Mouse (Mus musculus) layer of hippocampus, adult 9-10 months (tissue): ENCODE measurements around the gene Spsb1.

Source experiments
- DNase-seq: peaks from one replicate; pipeline ENCODE4 v3.0.0; 2022; ENCODE audit warnings: low spot score

Spsb1 gene

GRCm38 (mm10) chr4:149855892-149856807, 98.7 kb downstream of the Spsb1 start:
- no peak for DNase-seq

GRCm38 (mm10) chr4:149855180-149855891, 99.5 kb downstream of the Spsb1 start:
- DNase-seq = no peak

GRCm38 (mm10) chr4:149854770-149855169, 100.1 kb downstream of the Spsb1 start:
- DNase-seq = no peak

- no peak for DNase-seq
These were observed 100.5 kb downstream of the Spsb1 start for GRCm38 (mm10) chr4:149854301-149854708.

GRCm38 (mm10) chr4:149853698-149854284, 101.1 kb downstream of the Spsb1 start:
- DNase-seq = no peak

GRCm38 (mm10) chr4:149851554-149851953, 103.3 kb downstream of the Spsb1 start:
- no peak for DNase-seq

GRCm38 (mm10) chr4:149850674-149851073, 104.2 kb downstream of the Spsb1 start:
- DNase-seq = no peak

- DNase-seq = no peak
These were observed 104.8 kb downstream of the Spsb1 start for GRCm38 (mm10) chr4:149850045-149850444.

GRCm38 (mm10) chr4:149849035-149849434, 105.8 kb downstream of the Spsb1 start:
- no peak for DNase-seq

- DNase-seq = no peak
These were observed 107.8 kb downstream of the Spsb1 start for GRCm38 (mm10) chr4:149846861-149847631.
